Mouse (Mus musculus) macrophage (primary cell): ENCODE measurements at regions not wholly inside any gene's neighbourhood (a gene's known extent, or its start where the extent isn't known, plus 50 kb on each side); places are given as distances from the start of the nearest gene placed in this dataset.
"Not testable (repeated sequence)": the region's sequence is repeated elsewhere in the genome, so short reads cannot be mapped to it uniquely, and the experiment has no call there.

Experiments used
- H3K27ac ChIP-seq: fragments of 350-480 bp; formaldehyde crosslinking; 2 replicates; pipeline ENCODE4 v1.9.0; 2021
- H3K36me3 ChIP-seq: fragments of 350-480 bp; formaldehyde crosslinking; 2 replicates; pipeline ENCODE4 v1.9.0; 2021; ENCODE audit errors: inconsistent target
- H3K4me3 ChIP-seq: fragments of 350-480 bp; formaldehyde crosslinking; 2 replicates; pipeline ENCODE4 v1.9.0; 2021; ENCODE audit errors: inconsistent target
- H3K79me2 ChIP-seq: fragments of 350-480 bp; formaldehyde crosslinking; 2 replicates; pipeline ENCODE4 v1.9.0; 2021; ENCODE audit errors: inconsistent target
- WGBS: methylation state at CpG from one replicate; pipeline ENCODE4 v1.1.7; 2026; ENCODE audit warnings: inconsistent platforms; ENCODE audit not compliant: missing documents; 5-methylcytosine and 5-hydroxymethylcytosine counted together

- Histone ChIP-seq H3K36me3 (no peaks in the 10 kb centered on the region; the same call in 1 of the 2 replicates), H3K27ac (no peak overlapping the region), H3K79me2 (no peaks in the 10 kb centered on the region), H3K4me3 (no peak overlapping the region)
- WGBS, result 97% methylated on average over 6 of the region's 6 CpGs
These were observed 160.6 kb upstream of the Olfr1324 start for GRCm38 (mm10) chrX:50588892-50589291.

- WGBS, result 74% methylated on average over 12 of the region's 12 CpGs
- Histone ChIP-seq H3K36me3 (no peaks in the 10 kb centered on the region; the same call in 1 of the 2 replicates), H3K79me2 (no peaks in the 10 kb centered on the region), H3K4me3 (peak overlapping the region; percentile 14; the same call in 1 of the 2 replicates), H3K27ac (peak overlapping the region; percentile 43)
These were observed 155.7 kb upstream of the Olfr1324 start for GRCm38 (mm10) chrX:50583741-50584580.

- Histone ChIP-seq H3K4me3 (no peak overlapping the region), H3K79me2 (no peaks in the 10 kb centered on the region), H3K36me3 (no peaks in the 10 kb centered on the region; the same call in 1 of the 2 replicates), H3K27ac (peak overlapping the region; percentile 64)
- 57% methylated on average over 5 of the region's 7 CpGs for WGBS
These were observed 151.9 kb upstream of the Olfr1324 start for GRCm38 (mm10) chrX:50580200-50580599.

- peak overlapping the region; percentile 16; the same call in 1 of the 2 replicates for H3K4me3 ChIP-seq
- WGBS, result 65% methylated on average over 7 of the region's 7 CpGs
- H3K79me2 ChIP-seq, result no peaks in the 10 kb centered on the region
- H3K36me3 ChIP-seq, result no peaks in the 10 kb centered on the region
- no peak overlapping the region for H3K27ac ChIP-seq
These were observed 148.5 kb upstream of the Olfr1324 start for GRCm38 (mm10) chrX:50576824-50577223.

- not testable (repeated sequence) for H3K27ac ChIP-seq, H3K36me3 ChIP-seq, H3K79me2 ChIP-seq
- 63% methylated on average over 9 of the region's 14 CpGs for WGBS
- peak overlapping the region; percentile 10; the same call in 1 of the 2 replicates for H3K4me3 ChIP-seq
These were observed 144.1 kb upstream of the Olfr1324 start for GRCm38 (mm10) chrX:50572191-50573095.

- Histone ChIP-seq H3K27ac (no peak overlapping the region), H3K4me3 (no peak overlapping the region), H3K79me2 (no peaks in the 10 kb centered on the region), H3K36me3 (peaks cover 4% of the 10 kb centered on the region; the same call in 1 of the 2 replicates)
- WGBS, result 61% methylated on average over 6 of the region's 6 CpGs
These were observed 140.8 kb upstream of the Olfr1324 start for GRCm38 (mm10) chrX:50569087-50569486.

GRCm38 (mm10) chrX:50566345-50566744 is 138.0 kb upstream of the Olfr1324 start:
- WGBS, result 55% methylated on average over 5 of the region's 5 CpGs
- H3K36me3 ChIP-seq, result peaks cover 4% of the 10 kb centered on the region; the same call in 1 of the 2 replicates
- H3K79me2 ChIP-seq, result no peaks in the 10 kb centered on the region
- H3K4me3 ChIP-seq, result no peak overlapping the region
- no peak overlapping the region for H3K27ac ChIP-seq

- WGBS, result 58% methylated on average over 2 of the region's 5 CpGs
- H3K4me3 ChIP-seq, H3K27ac ChIP-seq, H3K36me3 ChIP-seq, H3K79me2 ChIP-seq: not testable (repeated sequence)
These were observed 136.7 kb upstream of the Olfr1324 start for GRCm38 (mm10) chrX:50565031-50565430.

GRCm38 (mm10) chrX:50560915-50561314 is 132.6 kb upstream of the Olfr1324 start:
- no peaks in the 10 kb centered on the region for H3K36me3 ChIP-seq
- H3K79me2 ChIP-seq, result no peaks in the 10 kb centered on the region
- no peak overlapping the region for H3K4me3 ChIP-seq
- no peak overlapping the region for H3K27ac ChIP-seq
- 64% methylated on average over 2 of the region's 2 CpGs for WGBS

GRCm38 (mm10) chrX:50550297-50550696 is 122.0 kb upstream of the Olfr1324 start:
- no peak overlapping the region for H3K27ac ChIP-seq
- WGBS, result 46% methylated on average over 10 of the region's 10 CpGs
- H3K4me3 ChIP-seq, result peak overlapping the region; percentile 38
- no peaks in the 10 kb centered on the region for H3K79me2 ChIP-seq
- no peaks in the 10 kb centered on the region for H3K36me3 ChIP-seq

- no peaks in the 10 kb centered on the region for H3K79me2 ChIP-seq
- no peak overlapping the region for H3K27ac ChIP-seq
- H3K36me3 ChIP-seq, result no peaks in the 10 kb centered on the region
- WGBS, result 39% methylated on average over 3 of the region's 3 CpGs
- H3K4me3 ChIP-seq, result peak overlapping the region; percentile 38
These were observed 121.4 kb upstream of the Olfr1324 start for GRCm38 (mm10) chrX:50549713-50550112.

GRCm38 (mm10) chrX:50537785-50538159 is 109.5 kb upstream of the Olfr1324 start:
- 79% methylated on average over 2 of the region's 4 CpGs for WGBS
- H3K4me3 ChIP-seq, result peak overlapping the region; percentile 37
- H3K27ac ChIP-seq, H3K79me2 ChIP-seq, H3K36me3 ChIP-seq: not testable (repeated sequence)

GRCm38 (mm10) chrX:50537122-50537784 is 109.0 kb upstream of the Olfr1324 start:
- Histone ChIP-seq H3K79me2 (no peaks in the 10 kb centered on the region), H3K36me3 (no peaks in the 10 kb centered on the region), H3K27ac (no peak overlapping the region), H3K4me3 (peak overlapping the region; percentile 37)
- WGBS, result 55% methylated on average over 18 of the region's 19 CpGs

- H3K27ac ChIP-seq, result no peak overlapping the region
- no peaks in the 10 kb centered on the region for H3K36me3 ChIP-seq
- no peaks in the 10 kb centered on the region for H3K79me2 ChIP-seq
- no peak overlapping the region for H3K4me3 ChIP-seq
- 80% methylated on average over 1 of the region's 3 CpGs for WGBS
These were observed 75.7 kb upstream of the Olfr1324 start for GRCm38 (mm10) chrX:50504047-50504446.
